Mouse (Mus musculus) inflammation-experienced regulatory T-cells, adult 16 weeks (primary cell): Measurements from ENCODE around the gene Lipt1. TPM values are rescaled to one million over a fixed set of nuclear protein-coding genes. Genes with fewer than 3 reads are reported as not detected.

Experiments used
- polyA plus RNA-seq: library from polyadenylated mRNA; unstranded; fragments of 100-300 nt; shearing (Covaris generic); gene quantifications from one replicate; pipeline ENCODE4 v1.2.1, GENCODE M21; 2017

The Lipt1 gene
- 6.8 TPM for polyA plus RNA-seq

GRCm38 (mm10) chr1:37871704-37872103, at the start of gene Lipt1:
TSS of gene Lipt1 (plus strand) at chr1:37871738.

GRCm38 (mm10) chr1:37866286-37866685, 5.3 kb upstream of the Lipt1 start, which contains the start of gene Tsga10:
TSS of gene Tsga10 (minus strand) at chr1:37866429.

GRCm38 (mm10) chr1:37890025-37890652, 18.6 kb downstream of the Lipt1 start, which contains the start of the genes Mitd1 and Mrpl30:
TSS of gene Mitd1 (minus strand) at chr1:37890411.
TSS of gene Mrpl30 (plus strand) at chr1:37890477.

GRCm38 (mm10) chr1:37916393-37916792, 44.9 kb downstream of the Lipt1 start, which contains the start of gene Lyg2:
TSS of gene Lyg2 (minus strand) at chr1:37916493.

Other genes starting within 250 kb of the Lipt1 start
- gene 2010300C02Rik, start 151.7 kb upstream of the Lipt1 start, polyA plus RNA-seq, result 0.54 TPM
- 1.7 TPM for gene Tsga10, start 5.3 kb upstream of the Lipt1 start, polyA plus RNA-seq
- gene Mitd1, start 18.7 kb downstream of the Lipt1 start, polyA plus RNA-seq, result 97.5 TPM
- gene Mrpl30, start 18.7 kb downstream of the Lipt1 start, polyA plus RNA-seq, result 163 TPM
- not detected for gene Lyg2, start 44.8 kb downstream of the Lipt1 start, polyA plus RNA-seq
- gene Lyg1, start 86.0 kb downstream of the Lipt1 start, polyA plus RNA-seq, result not detected
- 108 TPM for gene Txndc9, start 126.2 kb downstream of the Lipt1 start, polyA plus RNA-seq
- 19.7 TPM for gene Eif5b, start 126.3 kb downstream of the Lipt1 start, polyA plus RNA-seq